Mouse (Mus musculus): Measurements from ENCODE around the gene Foxo1.

DNA sequence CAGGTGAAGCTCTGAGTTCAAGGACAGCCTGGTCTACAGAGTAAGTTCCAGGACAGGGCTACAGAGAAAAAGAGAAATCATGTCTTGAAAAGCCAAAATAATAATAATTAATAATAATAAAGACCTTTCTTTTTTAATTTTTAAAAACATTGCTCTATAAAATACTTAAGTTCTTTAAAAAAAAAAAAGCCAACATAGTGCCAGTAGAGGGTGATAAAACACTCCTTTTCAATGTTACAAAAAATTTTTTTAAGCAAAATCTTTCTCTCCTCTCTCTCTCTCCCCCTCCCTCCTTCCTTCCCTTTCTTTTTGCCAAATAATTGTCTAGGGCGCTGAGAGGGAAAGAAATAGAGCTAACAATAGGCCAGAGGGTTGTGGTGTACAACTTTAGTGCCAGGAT, 17.0 kb upstream of the Foxo1 start:
- no peak for TF ChIP-seq CTCF (IDR thresholded peaks at IDR 0.05; ENCODE audit: low read depth)
- no peak for TF ChIP-seq EP300 (optimal IDR thresholded peaks at IDR 0.05)
